Mouse (Mus musculus): ENCODE results near the gene Arhgef2.

- TF ChIP-seq POLR2A (IDR thresholded peaks at IDR 0.05; ENCODE audit: low read depth, low read length) (no peak), CTCF (IDR thresholded peaks at IDR 0.05; ENCODE audit: borderline replicate concordance, insufficient read depth, low read length) (no peak)
These were observed 78.6 kb downstream of the Arhgef2 start for GRCm38 (mm10) chr3:88684236-88684979.

Data from embryonic fibroblast, embryonic 13.5 days (primary cell).